ENCODE assay signal across 8 mouse cellular contexts in the genomic region with DNA sequence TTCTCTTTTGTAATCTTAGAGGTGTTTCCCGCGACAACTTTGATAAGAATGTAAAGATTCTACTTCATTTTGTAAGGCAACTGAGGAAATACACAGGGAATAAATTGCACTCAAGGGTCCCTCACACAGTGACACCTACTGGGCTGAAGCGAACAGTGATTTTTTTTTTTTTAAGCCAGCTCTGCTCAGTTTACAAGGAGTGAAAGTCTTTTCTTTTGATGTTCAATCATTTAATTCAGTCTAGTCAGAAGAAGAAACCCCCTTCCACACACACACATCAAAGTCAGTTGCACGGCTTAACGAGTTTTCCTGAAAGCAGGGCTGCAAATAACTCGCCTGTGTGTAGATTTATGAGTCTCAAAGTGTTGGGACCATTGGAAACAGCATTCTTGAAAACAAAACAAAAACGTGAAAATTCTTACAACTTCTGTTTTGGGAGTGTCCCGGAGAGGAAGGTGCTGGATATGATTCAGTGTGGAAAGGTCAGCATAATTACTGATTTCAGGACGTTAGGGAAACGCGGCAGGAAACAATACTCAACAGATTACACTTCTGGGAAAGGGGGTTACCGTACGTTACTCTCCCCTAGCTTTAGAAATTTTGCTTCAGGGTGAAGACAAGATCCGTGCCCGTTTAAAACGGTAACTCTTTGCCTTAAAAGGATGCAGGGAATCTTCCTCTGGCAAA. TPM values are rescaled to one million over a fixed set of nuclear protein-coding genes. Genes with fewer than 3 reads are reported as not detected.
DNase-seq lines count a peak whose midpoint lies in the region; ATAC-seq and TF ChIP-seq lines count a peak whose summit lies in the region.

A gene (plus strand): TSS at position 588 of the 687 bp plus-strand sequence.

- no peaks in the 10 kb centered on the region for H3K36me3 ChIP-seq in E14TG2a.4 (ENCODE audit: insufficient read depth, low read length)
- H3K36me3 ChIP-seq in forebrain, embryonic 11.5 days (ENCODE audit: control insufficient read depth, insufficient read depth, low read length), result no peaks in the 10 kb centered on the region
- no peaks in the 10 kb centered on the region for H3K36me3 ChIP-seq in limb, embryonic 10.5 days
- no peaks in the 10 kb centered on the region for H3K36me3 ChIP-seq in midbrain, embryonic 15.5 days (replicated peaks)

- peaks cover 9% of the 10 kb centered on the region; the same call in 1 of the 2 replicates for H3K4me1 ChIP-seq in E14TG2a.4 (replicated peaks; ENCODE audit: low read depth, low read length)
- no peaks in the 10 kb centered on the region; the same call in 1 of the 2 replicates for H3K4me1 ChIP-seq in forebrain, embryonic 11.5 days (replicated peaks; ENCODE audit: control insufficient read depth, insufficient read depth, low read length)
- H3K4me1 ChIP-seq in limb, embryonic 10.5 days, result peaks cover 11% of the 10 kb centered on the region; the same call in 1 of the 2 replicates
- H3K4me1 ChIP-seq in midbrain, embryonic 15.5 days, result peaks cover 15% of the 10 kb centered on the region

- peak within 1 kb of the TSS; percentile 70 for H3K9ac ChIP-seq in forebrain, embryonic 11.5 days (ENCODE audit: low read length)
- H3K9ac ChIP-seq in midbrain, embryonic 15.5 days, result peak within 1 kb of the TSS; percentile 71

- peak; percentile 43 for TF ChIP-seq CTCF in E14TG2a.4 (conservative IDR thresholded peaks at IDR 0.05; ENCODE audit: low read length)

- peak within 1 kb of the TSS; percentile 67 for H3K4me2 ChIP-seq in forebrain, embryonic 11.5 days (ENCODE audit: low read depth, low read length, severe bottlenecking)
- peak within 1 kb of the TSS; percentile 95 for H3K4me2 ChIP-seq in midbrain, embryonic 15.5 days

- peak within 1 kb of the TSS; percentile 81 for H3K4me3 ChIP-seq in E14TG2a.4 (replicated peaks; ENCODE audit: low read length)
- peak within 1 kb of the TSS; percentile 43 for H3K4me3 ChIP-seq in forebrain, embryonic 11.5 days (ENCODE audit: low read depth, low read length)
- peak within 1 kb of the TSS; percentile 67 for H3K4me3 ChIP-seq in limb, embryonic 10.5 days
- peak within 1 kb of the TSS; percentile 85 for H3K4me3 ChIP-seq in midbrain, embryonic 15.5 days

- no peaks in the 10 kb centered on the region for H3K9me3 ChIP-seq in E14TG2a.4 (ENCODE audit: low read length)
- no peaks in the 10 kb centered on the region for H3K9me3 ChIP-seq in forebrain, embryonic 11.5 days (ENCODE audit: control insufficient read depth, low read length)
- H3K9me3 ChIP-seq in limb, embryonic 10.5 days (replicated peaks), result no peaks in the 10 kb centered on the region
- H3K9me3 ChIP-seq in midbrain, embryonic 15.5 days, result no peaks in the 10 kb centered on the region

- WGBS in forebrain, embryonic 11.5 days, result 2% methylated on average over 16 of the region's 16 CpGs
- WGBS in limb, embryonic 10.5 days, result under 1% methylated on average over 16 of the region's 16 CpGs
- under 1% methylated on average over 16 of the region's 16 CpGs for WGBS in midbrain, embryonic 15.5 days

- H3K27ac ChIP-seq in forebrain, embryonic 11.5 days (ENCODE audit: low read depth, low read length), result no peak within 1 kb of the TSS
- H3K27ac ChIP-seq in limb, embryonic 10.5 days, result peak within 1 kb of the TSS; percentile 87
- H3K27ac ChIP-seq in midbrain, embryonic 15.5 days, result peak within 1 kb of the TSS; percentile 72

- peaks cover 28% of the 10 kb centered on the region for H3K27me3 ChIP-seq in E14TG2a.4 (ENCODE audit: insufficient read depth, low read length)
- no peaks in the 10 kb centered on the region for H3K27me3 ChIP-seq in forebrain, embryonic 11.5 days (ENCODE audit: control insufficient read depth, insufficient read depth, low read length)
- peaks cover 6% of the 10 kb centered on the region; the same call in 1 of the 2 replicates for H3K27me3 ChIP-seq in limb, embryonic 10.5 days (ENCODE audit: low read depth, poor library complexity, severe bottlenecking)
- no peaks in the 10 kb centered on the region for H3K27me3 ChIP-seq in midbrain, embryonic 15.5 days (replicated peaks)

- ATAC-seq in forebrain, embryonic 11.5 days (replicated peaks; ENCODE audit: low FRiP score), result peak; percentile 37
- ATAC-seq in midbrain, embryonic 15.5 days (replicated peaks), result peak; percentile 71

- DNase-seq in adrenal gland, postnatal 10 days, result peak; percentile 9
- no peak for DNase-seq in adrenal gland, adult 18-20 months (ENCODE audit: low spot score in 2 of 2)
- DNase-seq in forebrain, embryonic 11.5 days (ENCODE audit: low spot score), result peak; percentile 50
- no peak for DNase-seq in heart, postnatal 4 days
- peak; percentile 45 for DNase-seq in limb, embryonic 10.5 days (ENCODE audit: low spot score)
- no peak for DNase-seq in natural killer cell, adult 2 months (ENCODE audit: low spot score in 2 of 2)

RNA-seq across cellular contexts. Expression of the gene that starts here (rescaled TPM):
- total RNA-seq in adrenal gland, postnatal 10 days (2021), result 10 to 100 TPM; 20.4 to 24.8 TPM
- total RNA-seq in adrenal gland, adult 18-20 months (2021), result 10 to 100 TPM in 1 of 2 experiments, 1 to 10 TPM in 1; 9.4 to 20.5 TPM
- polyA plus RNA-seq in forebrain, embryonic 11.5 days (2014; fragmentation: Nextera tagmentation; extraction: Ambion mirVana), result 16.1 and 16.2 TPM in 2 replicates
- 10 to 100 TPM; 21.8 to 26.3 TPM for total RNA-seq in heart, postnatal 4 days (2021)
- 6.7 and 10.2 TPM in 2 replicates for polyA plus RNA-seq in limb, embryonic 10.5 days (2016; fragmentation: Nextera tagmentation; extraction: Ambion mirVana)
- polyA plus RNA-seq in midbrain, embryonic 15.5 days (2015; fragmentation: Nextera tagmentation; extraction: Ambion mirVana), result 11.1 and 13.7 TPM in 2 replicates

Comparison
In these comparisons a context has a peak if more than half of its experiments do, and no peak if none do; other contexts are left out.
1. DNase-seq: peak in adrenal gland, postnatal 10 days (single experiment), forebrain, embryonic 11.5 days (single experiment) and limb, embryonic 10.5 days (single experiment); none in adrenal gland, adult 18-20 months (0 of 2), heart, postnatal 4 days (single experiment) and natural killer cell, adult 2 months (0 of 2).
2. Peak in every context shown above with its lines, with median percentiles within 50 percentile points of each other: H3K4me3 ChIP-seq.